In genomic region chr16:8529389-8529788, GRCm38 (mm10) we compare ENCODE assay signal across 14 mouse cellular contexts. TPM values are rescaled to one million over a fixed set of nuclear protein-coding genes. Genes with fewer than 3 reads are reported as not detected.
"Had no signal": no experiment of that assay in that cellular context is flagged by ENCODE, and none has a peak within 500 bp of the region (broad histone marks: within the 10 kb centered on the region; RNA-seq: fewer than 3 reads in every experiment).

No protein-coding gene starts in this region.

- H3K9me3 ChIP-seq: limb, embryonic 15.5 days; liver, embryonic 12.5 days; midbrain, embryonic 13.5 days had no signal

- H3K4me3 ChIP-seq: limb, embryonic 15.5 days; liver, embryonic 12.5 days; megakaryocyte, embryonic 14.5 days; midbrain, embryonic 13.5 days had no signal

- H3K4me2 ChIP-seq: limb, embryonic 15.5 days; liver, embryonic 12.5 days; lung, embryonic 14.5 days; midbrain, embryonic 13.5 days had no signal

- H3K36me3 ChIP-seq: limb, embryonic 15.5 days; liver, embryonic 12.5 days had no signal

- H3K27me3 ChIP-seq: limb, embryonic 15.5 days; liver, embryonic 12.5 days had no signal

- DNase-seq: kidney, adult 11 months; kidney, adult 9 months; kidney, postnatal 36 days; layer of hippocampus, adult 9-11 months; layer of hippocampus, postnatal 36 days; lung, embryonic 14.5 days; lung, postnatal 10 days; right cerebral cortex, postnatal 14 days had no signal

- H3K4me1 ChIP-seq: liver, embryonic 12.5 days; megakaryocyte, embryonic 14.5 days had no signal

- ATAC-seq: midbrain, embryonic 13.5 days had no signal

- H3K27ac ChIP-seq: kidney, postnatal 0 days; limb, embryonic 15.5 days; liver, embryonic 12.5 days; macrophage; midbrain, embryonic 13.5 days had no signal

- H3K9ac ChIP-seq: limb, embryonic 15.5 days; liver, embryonic 12.5 days; lung, embryonic 14.5 days; midbrain, embryonic 13.5 days had no signal

RNA-seq across cellular contexts. Expression of gene Abat, which starts 16.2 kb away (rescaled TPM):
- polyA plus RNA-seq: macrophage had no signal
